Mouse (Mus musculus) C2C12 (cell line): Measurements from ENCODE around the gene Tesk2. TPM values are rescaled to one million over a fixed set of nuclear protein-coding genes. Genes with fewer than 3 reads are reported as not detected.

Experiments
- H3K27me3 ChIP-seq: one replicate; pipeline ENCODE4 v1.6.1; 2011; ENCODE audit not compliant: control insufficient read depth, insufficient read depth, insufficient read length
- H3K36me3 ChIP-seq: one replicate; pipeline ENCODE4 v1.6.1; 2011; ENCODE audit not compliant: control insufficient read depth, insufficient read depth
- H3K4me3 ChIP-seq: one replicate; pipeline ENCODE4 v1.5.1; 2011; ENCODE audit warnings: mild to moderate bottlenecking, control low read depth; ENCODE audit not compliant: poor library complexity, insufficient read depth, severe bottlenecking
- H3K79me2 ChIP-seq: one replicate; pipeline ENCODE4 v1.6.1; 2011; ENCODE audit not compliant: control insufficient read depth, insufficient read depth
- H3K79me3 ChIP-seq: one replicate; pipeline ENCODE4 v1.6.1; 2011; ENCODE audit warnings: low read depth, control low read depth
- H3ac ChIP-seq: one replicate; pipeline ENCODE3; 2011; ENCODE audit warnings: low read depth; ENCODE audit not compliant: control insufficient read depth, insufficient read length
- CEBPB ChIP-seq: IDR thresholded peaks from one replicate; pipeline ENCODE4 v1.6.1; 2011; ENCODE audit warnings: low read depth, mild to moderate bottlenecking, control low read depth, moderate library complexity
- CTCF ChIP-seq: IDR thresholded peaks from one replicate; pipeline ENCODE4 v1.5.1; 2011; ENCODE audit not compliant: control insufficient read depth, insufficient read depth, insufficient read length
- FOSL1 ChIP-seq: IDR thresholded peaks from one replicate; pipeline ENCODE4 v1.8.0; 2011; ENCODE audit warnings: mild to moderate bottlenecking, low read length; ENCODE audit not compliant: poor library complexity, insufficient read depth, severe bottlenecking
- MAX ChIP-seq: IDR thresholded peaks from one replicate; pipeline ENCODE4 v1.6.1; 2011; ENCODE audit warnings: mild to moderate bottlenecking, control low read depth
- MYOD1 ChIP-seq: IDR thresholded peaks from one replicate; pipeline ENCODE4 v1.6.1; 2011; ENCODE audit warnings: low read depth; ENCODE audit not compliant: control insufficient read depth, insufficient read length
- MYOG ChIP-seq: IDR thresholded peaks from one replicate; pipeline ENCODE4 v1.6.1; 2011; ENCODE audit not compliant: control insufficient read depth, insufficient read length; ENCODE audit errors: extremely low read depth
- USF1 ChIP-seq: IDR thresholded peaks from one replicate; pipeline ENCODE4 v1.6.1; 2011; ENCODE audit warnings: low read depth, mild to moderate bottlenecking, control low read depth, moderate library complexity
- polyA plus RNA-seq: library from polyadenylated mRNA; unstranded; fragments of >200 nt; fragmentation: generic; extraction: Trizol; gene quantifications from one replicate; pipeline ENCODE4 v1.2.1, GENCODE M21; 2012; ENCODE audit warnings: missing spikeins

Gene Tesk2
- polyA plus RNA-seq, 1 experiment, result 12.0 TPM

DNA sequence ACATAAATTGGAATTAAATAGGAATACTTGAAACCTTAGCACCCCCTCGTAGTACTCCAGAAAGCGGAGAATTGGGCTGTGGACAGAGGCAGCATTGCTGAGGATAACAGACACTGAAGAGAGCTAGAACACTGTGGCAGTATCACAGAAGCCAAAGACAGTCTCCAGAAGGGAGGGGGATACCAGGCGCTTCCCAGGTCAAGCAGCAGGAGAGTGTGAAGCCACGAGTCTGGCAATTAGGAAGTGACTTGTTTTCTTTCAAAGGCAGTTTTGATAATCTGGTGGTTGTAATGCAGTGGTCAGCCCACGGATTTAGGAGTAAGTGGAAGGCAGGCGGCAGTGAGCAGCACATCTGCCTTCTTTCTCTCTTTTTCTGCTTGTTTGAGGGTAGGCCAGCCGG is 1.5 kb downstream of the Tesk2 start:
- Histone ChIP-seq H3ac (peak overlapping the region; percentile 70), H3K79me2 (peaks cover 63% of the 10 kb centered on the region), H3K4me3 (peak overlapping the region; percentile 61), H3K27me3 (no peaks in the 10 kb centered on the region), H3K36me3 (peaks cover 10% of the 10 kb centered on the region), H3K79me3 (peaks cover 50% of the 10 kb centered on the region)
- TF ChIP-seq CEBPB (no peak), CTCF (no peak), MYOG (no peak), MAX (no peak), USF1 (no peak)

DNA sequence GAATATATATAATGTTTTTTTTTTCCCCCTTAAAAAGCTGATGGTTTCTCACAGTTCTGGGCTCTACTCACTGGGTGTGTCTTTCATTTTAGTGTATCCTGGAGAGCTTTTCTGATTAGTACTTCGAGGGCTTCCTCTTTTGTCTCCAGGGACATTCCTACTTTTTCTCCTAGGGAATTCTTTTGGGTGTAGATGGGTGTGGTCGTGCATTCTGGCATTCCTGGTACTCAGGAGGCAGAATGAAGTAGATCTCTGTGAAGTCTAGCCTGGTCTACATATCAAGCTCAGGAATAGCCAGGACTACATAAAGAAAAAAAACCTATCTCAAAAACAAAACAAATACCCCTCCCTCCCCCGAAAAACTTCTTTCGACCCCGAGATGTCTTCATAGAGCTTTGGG is 4.7 kb downstream of the Tesk2 start:
- Histone ChIP-seq H3K36me3 (peaks cover 17% of the 10 kb centered on the region), H3ac (no peak overlapping the region), H3K79me3 (peaks cover 67% of the 10 kb centered on the region), H3K79me2 (peaks cover 91% of the 10 kb centered on the region), H3K4me3 (no peak overlapping the region), H3K27me3 (no peaks in the 10 kb centered on the region)
- TF ChIP-seq CEBPB (no peak), FOSL1 (no peak), MYOG (no peak), CTCF (no peak), USF1 (no peak), MAX (no peak), MYOD1 (no peak)

DNA sequence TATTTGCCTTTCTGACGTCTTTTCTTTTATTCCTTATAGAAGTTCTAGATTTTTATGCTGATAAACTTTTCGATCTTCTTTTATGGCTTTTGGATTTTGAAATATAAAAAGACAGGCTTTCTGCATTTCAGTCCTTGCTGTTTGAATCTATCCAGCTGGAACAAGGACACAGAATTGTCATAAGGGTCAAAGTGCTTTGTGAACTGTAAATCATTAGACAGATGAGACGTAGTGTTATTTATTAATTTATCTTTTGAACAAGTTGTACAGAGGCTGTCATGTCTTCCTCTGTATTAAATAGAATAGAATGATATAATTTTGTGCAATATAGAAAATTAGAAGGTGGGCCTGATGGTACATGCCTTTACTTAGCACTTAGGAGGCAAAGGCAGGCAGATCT is 6.7 kb downstream of the Tesk2 start:
- TF ChIP-seq CEBPB, result no peak
- no peak for TF ChIP-seq USF1
- no peak for TF ChIP-seq MYOD1
- TF ChIP-seq FOSL1, result no peak
- TF ChIP-seq CTCF, result no peak
- no peak for TF ChIP-seq MYOG
- no peak for TF ChIP-seq MAX
- peaks cover 95% of the 10 kb centered on the region for H3K79me2 ChIP-seq
- no peak overlapping the region for H3K4me3 ChIP-seq
- H3ac ChIP-seq, result no peak overlapping the region
- H3K79me3 ChIP-seq, result peaks cover 62% of the 10 kb centered on the region
- H3K27me3 ChIP-seq, result no peaks in the 10 kb centered on the region
- H3K36me3 ChIP-seq, result peaks cover 26% of the 10 kb centered on the region

DNA sequence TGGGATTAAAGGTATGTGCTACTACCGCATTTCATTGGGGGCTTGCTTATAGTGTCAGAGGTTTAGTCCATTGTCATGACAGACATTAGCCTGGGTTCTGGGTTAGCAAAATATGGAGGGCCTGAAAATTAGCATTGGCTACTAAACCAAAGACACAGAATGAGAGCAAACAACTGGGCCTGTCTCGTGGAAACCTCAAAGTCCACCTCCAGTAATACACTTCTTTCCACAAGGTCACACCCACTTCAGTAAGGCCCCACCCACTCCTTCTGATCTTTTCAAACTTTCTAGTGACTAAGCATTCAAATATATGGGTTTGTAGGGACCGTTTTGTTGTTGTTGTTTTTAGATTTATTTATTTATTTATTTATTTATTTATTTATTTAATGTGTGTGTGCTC is 8.8 kb downstream of the Tesk2 start:
- no peak overlapping the region for H3K4me3 ChIP-seq
- TF ChIP-seq FOSL1, result no peak
- peaks cover 49% of the 10 kb centered on the region for H3K79me3 ChIP-seq
- H3K79me2 ChIP-seq, result peaks cover 96% of the 10 kb centered on the region
- H3ac ChIP-seq, result no peak overlapping the region
- no peaks in the 10 kb centered on the region for H3K27me3 ChIP-seq
- H3K36me3 ChIP-seq, result peaks cover 23% of the 10 kb centered on the region

DNA sequence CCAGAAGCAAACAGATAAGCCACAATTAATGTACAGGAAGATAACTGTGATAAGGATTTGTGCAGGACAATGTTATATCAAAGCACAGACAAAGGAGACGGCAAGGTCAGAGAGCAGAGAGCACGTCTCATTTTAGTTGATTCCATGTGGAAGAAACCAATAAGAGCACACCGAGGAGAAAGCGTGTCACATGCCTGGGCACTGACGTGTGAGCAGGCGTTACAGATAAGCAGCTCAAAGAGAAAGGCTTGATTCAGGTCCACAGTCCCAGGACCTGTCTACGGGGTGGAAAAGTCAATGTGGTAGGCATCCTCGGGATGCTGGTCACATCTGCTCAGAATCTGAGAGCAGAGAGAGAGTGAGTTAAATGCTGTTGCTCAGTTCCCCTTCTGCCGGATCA is 10.3 kb downstream of the Tesk2 start:
- no peak overlapping the region for H3ac ChIP-seq
- TF ChIP-seq USF1, result no peak
- no peak for TF ChIP-seq MYOG
- no peak for TF ChIP-seq MYOD1
- TF ChIP-seq CEBPB, result no peak
- TF ChIP-seq CTCF, result no peak
- TF ChIP-seq MAX, result no peak
- TF ChIP-seq FOSL1, result no peak
- H3K79me2 ChIP-seq, result peaks cover 85% of the 10 kb centered on the region
- H3K36me3 ChIP-seq, result peaks cover 16% of the 10 kb centered on the region
- H3K79me3 ChIP-seq, result peaks cover 38% of the 10 kb centered on the region
- H3K4me3 ChIP-seq, result no peak overlapping the region
- H3K27me3 ChIP-seq, result no peaks in the 10 kb centered on the region

DNA sequence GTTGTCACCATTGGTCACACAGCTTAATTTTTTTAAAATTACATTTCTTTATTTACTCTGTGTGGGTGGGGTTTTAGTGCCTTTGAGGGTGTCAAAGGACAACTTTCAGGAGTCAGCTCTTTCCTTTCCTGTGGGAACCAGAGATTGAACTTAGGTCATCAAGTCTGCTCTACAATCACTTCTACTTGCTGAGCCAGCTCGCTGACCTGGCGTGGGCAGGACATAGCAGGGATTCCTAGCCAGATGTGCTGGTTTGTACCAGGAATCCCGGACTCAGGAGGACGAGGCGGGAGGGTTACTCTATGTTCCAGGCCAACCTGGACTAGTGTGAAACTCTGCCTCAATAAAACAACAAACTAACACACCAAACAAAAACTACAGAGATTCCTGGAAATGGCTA is 11.6 kb downstream of the Tesk2 start:
- Histone ChIP-seq H3ac (no peak overlapping the region), H3K4me3 (no peak overlapping the region), H3K36me3 (peaks cover 16% of the 10 kb centered on the region), H3K79me2 (peaks cover 79% of the 10 kb centered on the region), H3K27me3 (no peaks in the 10 kb centered on the region), H3K79me3 (peaks cover 27% of the 10 kb centered on the region)
- TF ChIP-seq CTCF, result no peak
- TF ChIP-seq FOSL1, result no peak
- TF ChIP-seq MAX, result no peak
- TF ChIP-seq USF1, result no peak
- TF ChIP-seq CEBPB, result no peak
- TF ChIP-seq MYOG, result no peak
- no peak for TF ChIP-seq MYOD1
